Mouse (Mus musculus): Measurements from ENCODE around the gene H2-D1.

- TF ChIP-seq CTCF (IDR thresholded peaks at IDR 0.05; ENCODE audit: low read depth, low read length), result no peak
- no peak for TF ChIP-seq POLR2A (IDR thresholded peaks at IDR 0.05; ENCODE audit: extremely low read depth, insufficient read depth, low read length)
Observed at GRCm38 (mm10) chr17:35252619-35253292, 9.8 kb upstream of the H2-D1 start.

Measured in liver, adult 2 months (tissue).